Mouse (Mus musculus): ENCODE data around the gene Srek1. TPM values are rescaled to one million over a fixed set of nuclear protein-coding genes. Genes with fewer than 3 reads are reported as not detected.

The Srek1 gene
- polyA plus RNA-seq (2016; fragmentation: Nextera tagmentation; extraction: Ambion mirVana): 39.4 and 39.9 TPM in 2 replicates

DNA sequence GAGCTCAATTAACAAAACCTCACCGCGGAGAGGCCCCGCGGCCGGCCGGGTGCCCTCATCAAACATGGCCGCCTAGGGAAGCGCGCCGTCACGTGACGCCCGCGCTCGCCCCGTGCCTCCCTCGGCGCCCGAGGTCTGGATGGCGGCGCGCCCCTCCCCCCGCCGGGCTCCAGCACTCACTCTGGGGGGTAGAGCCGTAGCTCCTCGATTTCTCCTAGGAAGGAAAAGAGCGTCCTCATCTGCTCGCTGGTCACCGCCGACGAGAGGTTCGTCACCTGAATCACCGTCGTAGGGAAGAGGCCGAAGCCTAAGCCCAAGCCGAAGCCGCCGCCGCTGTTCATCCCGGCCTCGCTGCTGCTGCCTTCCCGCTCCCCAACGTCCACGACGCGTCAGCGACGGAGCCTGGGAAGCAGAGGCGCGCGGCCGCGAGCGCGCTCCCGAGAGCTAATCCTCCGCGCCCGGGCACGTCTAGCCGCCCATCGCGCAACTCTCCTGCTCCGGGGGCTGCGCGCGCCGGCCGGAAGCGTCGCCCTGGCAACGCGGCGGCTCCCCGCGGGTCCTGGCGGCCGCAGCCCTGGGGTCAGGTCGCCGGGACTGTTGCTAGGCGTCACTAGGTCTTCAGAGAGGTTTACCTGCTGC lies at the start of gene Srek1:
TSS of gene Srek1 (minus strand) at position 490 of the 639 bp plus-strand sequence.
- no peaks in the 10 kb centered on the region for H3K27me3 ChIP-seq (replicated peaks)
- WGBS (ENCODE audit: insufficient replicate concordance): under 1% methylated on average over 81 of the region's 81 CpGs

DNA sequence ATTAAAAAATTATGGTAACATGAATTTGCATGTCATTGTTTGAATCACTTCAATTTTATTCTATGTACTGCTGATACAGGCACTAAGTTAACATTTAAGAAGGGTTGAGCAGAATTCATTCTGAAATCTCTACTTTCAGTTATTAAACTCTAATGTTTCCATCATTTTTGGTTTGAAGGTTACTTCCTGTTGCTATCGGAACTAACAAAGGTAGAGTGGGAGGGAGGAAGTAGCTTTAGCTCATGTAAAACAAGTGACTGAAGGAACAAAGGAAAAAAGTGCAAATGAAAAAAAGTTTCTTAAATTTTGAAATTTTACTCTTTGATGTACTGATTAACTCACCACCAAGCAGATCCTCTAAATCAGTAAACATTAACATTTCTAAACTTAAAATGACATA lies 47.9 kb upstream of the Srek1 start:
- peaks cover 7% of the 10 kb centered on the region; the same call in 1 of the 2 replicates for H3K4me1 ChIP-seq
- H3K4me2 ChIP-seq: no peak overlapping the region
- H3K9me3 ChIP-seq (replicated peaks): no peaks in the 10 kb centered on the region
- ATAC-seq: no peak
- H3K27me3 ChIP-seq (replicated peaks): no peaks in the 10 kb centered on the region
- H3K36me3 ChIP-seq: peaks cover 25% of the 10 kb centered on the region
- 86% methylated on average over 1 of the region's 1 CpGs for WGBS (ENCODE audit: insufficient replicate concordance)
- no peak overlapping the region for H3K27ac ChIP-seq
- H3K9ac ChIP-seq: no peak overlapping the region
- no peak overlapping the region for H3K4me3 ChIP-seq

More for the DNA sequence above, at the start of gene Srek1:
- no peaks in the 10 kb centered on the region for H3K9me3 ChIP-seq (replicated peaks)
- H3K4me3 ChIP-seq: peak within 1 kb of the TSS; percentile 81
- peak; percentile 94 for ATAC-seq
- peaks cover 13% of the 10 kb centered on the region for H3K36me3 ChIP-seq
- peaks cover 39% of the 10 kb centered on the region for H3K4me1 ChIP-seq
- H3K27ac ChIP-seq: peak within 1 kb of the TSS; percentile 97
- H3K4me2 ChIP-seq: peak within 1 kb of the TSS; percentile 80
- peak within 1 kb of the TSS; percentile 89 for H3K9ac ChIP-seq

DNA sequence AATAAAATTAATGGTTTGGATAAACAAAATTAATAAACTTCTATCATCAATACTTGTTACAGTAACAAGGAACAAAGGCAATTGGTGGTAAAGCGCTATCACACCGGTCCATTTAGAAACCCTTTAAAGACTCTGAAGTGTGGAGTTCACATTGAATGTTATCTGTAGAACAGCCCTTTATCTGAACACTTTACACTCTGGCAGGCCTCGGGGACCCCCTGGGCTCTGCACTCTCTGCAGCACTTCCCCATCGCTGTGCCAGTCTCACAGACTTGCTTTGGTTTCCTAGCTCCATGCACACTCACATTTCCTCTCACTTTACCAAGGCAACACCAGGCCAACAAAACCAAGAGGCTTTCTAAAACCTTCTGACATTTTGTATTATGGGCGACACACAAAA lies 45.0 kb upstream of the Srek1 start:
- Histone ChIP-seq H3K4me3 (no peak overlapping the region), H3K4me1 (no peaks in the 10 kb centered on the region), H3K9me3 (replicated peaks) (no peaks in the 10 kb centered on the region), H3K9ac (no peak overlapping the region), H3K27ac (no peak overlapping the region), H3K36me3 (peaks cover 27% of the 10 kb centered on the region), H3K4me2 (no peak overlapping the region), H3K27me3 (replicated peaks) (no peaks in the 10 kb centered on the region)
- WGBS (ENCODE audit: insufficient replicate concordance): 51% methylated on average over 5 of the region's 5 CpGs
- ATAC-seq: no peak

DNA sequence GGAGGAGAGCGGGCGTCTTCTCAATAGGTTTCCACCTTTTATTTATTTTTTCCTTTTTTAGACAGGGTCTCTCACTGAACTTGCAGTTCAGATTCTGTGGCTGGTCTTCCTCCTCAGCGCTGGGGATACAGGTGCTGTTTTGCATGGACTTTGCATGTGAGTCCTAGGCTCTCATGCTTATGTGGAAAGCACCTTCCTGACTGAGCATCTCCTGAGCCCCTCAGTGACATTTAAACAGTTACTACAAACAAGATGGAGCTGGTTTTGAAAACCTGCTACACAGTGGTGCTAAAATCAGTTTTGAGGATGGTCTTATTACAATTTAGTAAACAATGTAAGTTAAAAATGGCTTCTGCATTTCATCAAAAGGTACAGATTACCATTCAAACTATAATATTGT lies 43.5 kb upstream of the Srek1 start:
- Histone ChIP-seq H3K9ac (no peak overlapping the region), H3K4me1 (no peaks in the 10 kb centered on the region), H3K27ac (no peak overlapping the region), H3K9me3 (replicated peaks) (no peaks in the 10 kb centered on the region), H3K27me3 (replicated peaks) (no peaks in the 10 kb centered on the region), H3K4me2 (no peak overlapping the region), H3K4me3 (no peak overlapping the region), H3K36me3 (peaks cover 27% of the 10 kb centered on the region)
- WGBS (ENCODE audit: insufficient replicate concordance): 83% methylated on average over 3 of the region's 3 CpGs
- ATAC-seq: no peak

DNA sequence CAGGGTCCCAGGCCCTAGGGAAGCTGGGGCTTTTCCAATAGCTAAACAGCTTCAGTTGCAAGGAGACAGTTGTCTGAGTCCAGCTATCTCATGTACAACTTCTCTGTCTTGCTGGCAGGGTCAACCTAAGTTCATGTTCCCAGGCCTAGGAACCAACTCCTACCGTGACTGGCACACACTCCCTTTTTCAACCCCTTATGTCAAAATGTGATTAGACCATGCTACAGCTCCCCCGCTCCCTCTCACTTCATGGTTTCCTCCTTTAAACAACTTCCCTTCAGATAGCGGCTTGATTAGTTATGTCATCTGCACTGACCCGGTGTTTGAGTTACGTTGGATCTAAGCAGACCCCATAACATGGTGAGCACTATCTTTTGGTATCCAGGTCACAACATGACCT lies 33.1 kb upstream of the Srek1 start:
- 40% methylated on average over 5 of the region's 5 CpGs for WGBS (ENCODE audit: insufficient replicate concordance)
- ATAC-seq: no peak
- Histone ChIP-seq H3K4me3 (no peak overlapping the region), H3K36me3 (no peaks in the 10 kb centered on the region), H3K27ac (no peak overlapping the region), H3K9me3 (replicated peaks) (no peaks in the 10 kb centered on the region), H3K9ac (no peak overlapping the region), H3K4me2 (no peak overlapping the region), H3K4me1 (peaks cover 6% of the 10 kb centered on the region; the same call in 1 of the 2 replicates), H3K27me3 (replicated peaks) (no peaks in the 10 kb centered on the region)

DNA sequence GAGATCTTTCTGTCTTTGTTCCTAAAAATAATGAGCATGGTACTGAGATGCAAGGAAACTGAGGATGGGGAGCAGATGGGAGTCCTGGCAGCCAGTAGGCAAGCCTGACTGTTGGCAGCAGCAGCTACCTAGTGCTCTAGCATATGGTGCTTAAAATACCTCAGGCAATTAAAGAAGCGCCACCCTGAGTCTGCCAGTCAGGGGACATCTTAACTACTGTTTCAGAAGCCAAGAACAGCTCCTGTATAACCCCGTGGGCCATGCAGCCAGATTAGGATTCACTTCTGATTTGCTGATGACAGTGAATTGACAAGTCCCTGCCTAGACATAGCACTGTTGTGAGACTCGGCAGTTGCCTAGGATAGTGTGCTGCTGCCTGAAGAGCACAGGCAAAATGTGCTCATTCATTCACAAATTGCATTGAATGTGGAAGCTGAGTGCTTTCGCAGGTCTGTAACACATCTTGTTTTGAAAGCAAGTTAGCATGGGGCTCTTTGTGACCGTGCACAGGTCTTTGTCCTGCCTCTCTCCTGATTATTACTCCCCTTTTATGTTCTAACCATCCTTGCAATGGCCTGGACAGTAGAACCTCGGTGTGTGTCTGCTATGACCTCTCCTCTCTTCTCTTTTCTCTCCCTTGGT lies 31.9 kb upstream of the Srek1 start:
- H3K9me3 ChIP-seq (replicated peaks): no peaks in the 10 kb centered on the region
- no peaks in the 10 kb centered on the region for H3K27me3 ChIP-seq (replicated peaks)
- no peaks in the 10 kb centered on the region for H3K36me3 ChIP-seq
- no peak overlapping the region for H3K4me2 ChIP-seq
- no peak overlapping the region for H3K9ac ChIP-seq
- no peak overlapping the region for H3K27ac ChIP-seq
- H3K4me1 ChIP-seq: peaks cover 6% of the 10 kb centered on the region; the same call in 1 of the 2 replicates
- no peak overlapping the region for H3K4me3 ChIP-seq
- no peak for ATAC-seq
- 63% methylated on average over 6 of the region's 6 CpGs for WGBS (ENCODE audit: insufficient replicate concordance)

DNA sequence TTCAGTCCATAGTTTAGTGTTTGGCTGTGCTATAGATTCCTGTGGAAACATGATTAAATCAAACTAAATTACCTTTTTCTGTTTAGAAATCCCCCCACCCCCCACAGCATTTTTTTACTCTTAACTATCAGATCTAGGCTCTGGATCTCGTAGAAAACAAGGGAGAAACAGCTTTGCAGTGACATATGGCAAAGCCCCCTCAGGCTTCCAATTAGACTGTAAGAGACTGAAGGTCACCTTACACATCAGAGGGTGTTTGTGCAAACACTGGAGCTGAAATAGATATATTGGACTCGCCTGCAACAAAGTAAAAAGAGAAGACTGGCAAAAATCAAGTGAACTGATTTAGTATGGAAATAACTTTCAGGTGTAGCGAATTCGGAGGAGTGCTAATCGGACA lies 29.3 kb upstream of the Srek1 start:
- 62% methylated on average over 5 of the region's 5 CpGs for WGBS (ENCODE audit: insufficient replicate concordance)
- H3K9me3 ChIP-seq (replicated peaks): no peaks in the 10 kb centered on the region
- ATAC-seq: no peak
- no peak overlapping the region for H3K9ac ChIP-seq
- H3K4me1 ChIP-seq: peaks cover 6% of the 10 kb centered on the region; the same call in 1 of the 2 replicates
- H3K27ac ChIP-seq: no peak overlapping the region
- no peaks in the 10 kb centered on the region for H3K36me3 ChIP-seq
- no peak overlapping the region for H3K4me3 ChIP-seq
- no peaks in the 10 kb centered on the region for H3K27me3 ChIP-seq (replicated peaks)
- H3K4me2 ChIP-seq: no peak overlapping the region

DNA sequence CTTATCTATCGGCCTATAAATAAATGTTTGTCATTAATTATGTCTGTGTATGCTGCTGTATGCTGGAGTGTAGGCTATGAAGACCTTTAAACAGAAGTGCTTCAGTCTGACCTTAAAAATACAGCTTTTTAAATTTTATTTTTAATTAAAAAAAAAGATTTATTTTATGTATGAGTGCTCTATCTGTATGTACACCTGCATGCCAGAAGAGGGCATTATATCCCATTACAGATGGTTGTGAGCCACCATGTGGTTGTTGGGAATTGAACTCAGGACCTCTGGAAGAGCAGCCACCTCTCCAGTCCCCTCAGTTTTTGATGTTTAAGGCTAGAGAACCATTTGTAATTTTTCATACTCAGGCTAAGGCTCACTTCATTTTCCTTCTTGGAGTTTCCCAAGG lies 26.6 kb upstream of the Srek1 start:
- ATAC-seq: no peak
- Histone ChIP-seq H3K4me2 (no peak overlapping the region), H3K4me3 (no peak overlapping the region), H3K27ac (no peak overlapping the region), H3K9me3 (replicated peaks) (no peaks in the 10 kb centered on the region), H3K9ac (no peak overlapping the region), H3K27me3 (replicated peaks) (no peaks in the 10 kb centered on the region), H3K4me1 (no peaks in the 10 kb centered on the region), H3K36me3 (no peaks in the 10 kb centered on the region)
- 83% methylated on average over 1 of the region's 1 CpGs for WGBS (ENCODE audit: insufficient replicate concordance)

DNA sequence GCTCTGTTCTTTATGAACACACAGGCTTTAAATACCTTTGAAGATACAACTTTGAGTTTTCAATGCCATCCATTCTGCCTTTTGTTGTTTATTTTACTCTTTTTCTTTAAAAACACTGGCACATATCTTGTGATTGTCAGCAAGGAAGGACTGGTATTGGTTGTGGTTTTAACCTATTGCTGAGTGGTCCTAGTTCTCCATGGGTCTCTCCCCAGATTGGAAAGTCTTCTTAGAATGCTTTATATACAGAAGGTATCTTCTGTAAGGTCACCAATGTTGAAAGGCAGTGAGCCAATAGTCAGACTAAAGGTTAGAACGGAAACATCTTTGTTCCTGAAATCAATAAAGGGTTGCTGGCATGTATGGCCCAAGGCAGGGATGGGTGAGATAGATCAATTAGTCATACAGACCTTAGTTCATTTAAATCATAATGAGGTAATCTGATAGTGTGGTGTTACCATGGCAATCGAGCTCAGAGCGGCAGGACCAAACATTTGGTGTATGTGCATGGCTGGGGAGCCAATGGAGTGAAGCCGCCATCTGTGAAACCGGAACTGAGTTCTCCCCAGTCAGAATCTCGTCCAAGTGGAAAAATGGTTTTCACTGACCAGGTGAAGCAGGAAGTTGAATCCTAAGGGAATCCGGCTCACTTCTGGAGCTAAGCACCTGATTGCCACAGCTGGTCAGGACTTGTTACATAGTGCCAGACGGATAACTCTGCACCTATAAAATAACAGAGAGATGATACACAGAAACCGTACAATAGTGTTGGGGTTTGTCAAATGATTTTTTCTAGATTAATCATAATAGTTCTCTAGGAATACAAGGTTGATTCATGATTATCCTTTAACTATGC lies 20.5 kb upstream of the Srek1 start:
- no peaks in the 10 kb centered on the region for H3K27me3 ChIP-seq (replicated peaks)
- H3K9me3 ChIP-seq (replicated peaks): no peaks in the 10 kb centered on the region
- no peak overlapping the region for H3K9ac ChIP-seq
- H3K4me1 ChIP-seq: no peaks in the 10 kb centered on the region
- ATAC-seq: no peak
- H3K4me2 ChIP-seq: no peak overlapping the region
- 81% methylated on average over 9 of the region's 9 CpGs for WGBS (ENCODE audit: insufficient replicate concordance)
- no peak overlapping the region for H3K27ac ChIP-seq
- no peaks in the 10 kb centered on the region for H3K36me3 ChIP-seq
- H3K4me3 ChIP-seq: no peak overlapping the region

DNA sequence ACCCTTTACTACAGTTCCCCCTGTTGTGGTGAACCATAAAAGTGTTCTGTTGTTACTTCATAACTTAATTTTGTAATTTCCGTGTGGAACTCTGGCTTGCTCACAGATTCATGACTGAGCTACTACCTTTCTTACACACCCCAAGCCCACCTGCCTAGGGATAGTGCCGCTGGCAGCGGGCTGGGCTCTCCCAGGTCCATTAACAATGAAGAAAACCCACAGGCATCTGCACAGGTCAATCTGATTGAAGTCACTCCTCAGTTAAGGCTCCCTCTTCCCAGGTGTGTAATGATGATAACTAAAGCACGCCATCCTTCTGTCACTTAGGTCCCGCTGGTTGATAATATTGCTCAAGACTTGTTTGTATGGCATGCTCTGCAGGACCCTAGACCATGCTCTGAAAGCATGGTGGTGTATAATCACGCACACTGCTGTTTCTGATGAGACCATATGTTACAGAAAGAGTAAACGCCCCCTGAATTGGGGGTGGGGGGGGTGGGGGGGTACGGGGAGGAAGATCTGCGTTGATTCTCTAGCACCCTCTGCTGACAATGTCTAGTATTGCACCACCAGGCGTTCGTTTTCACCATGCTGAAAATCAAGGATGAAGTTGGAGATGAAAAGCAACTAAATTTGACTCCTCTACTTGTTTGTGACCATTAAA lies 5.6 kb upstream of the Srek1 start:
- ATAC-seq: peak; percentile 46; the same call in 1 of the 2 replicates
- no peaks in the 10 kb centered on the region for H3K36me3 ChIP-seq
- H3K27me3 ChIP-seq (replicated peaks): no peaks in the 10 kb centered on the region
- no peak overlapping the region for H3K4me3 ChIP-seq
- H3K4me2 ChIP-seq: no peak overlapping the region; the same call in 1 of the 2 replicates
- peaks cover 2% of the 10 kb centered on the region for H3K4me1 ChIP-seq
- H3K9ac ChIP-seq: no peak overlapping the region
- H3K27ac ChIP-seq: no peak overlapping the region
- 30% methylated on average over 11 of the region's 11 CpGs for WGBS (ENCODE audit: insufficient replicate concordance)
- no peaks in the 10 kb centered on the region for H3K9me3 ChIP-seq (replicated peaks)

DNA sequence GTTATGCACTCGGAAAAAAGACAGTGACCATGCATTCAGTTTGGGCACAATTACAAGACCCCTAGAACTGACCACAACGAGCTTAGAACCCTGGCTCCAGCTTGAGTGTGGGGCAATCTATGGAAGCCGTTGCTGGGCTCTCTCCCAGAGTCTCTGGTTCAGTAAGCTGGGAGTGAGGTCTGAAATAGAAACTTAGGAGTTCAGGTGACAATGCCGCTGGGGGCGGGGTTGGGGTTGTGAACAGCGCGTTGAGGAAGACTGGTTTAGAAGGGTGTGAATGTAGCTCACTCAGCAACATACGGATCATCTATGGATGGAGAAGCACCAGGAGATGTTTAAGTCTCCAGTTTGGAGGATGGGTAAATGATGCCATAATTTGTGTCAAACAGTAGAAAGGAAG lies 2.7 kb upstream of the Srek1 start:
- H3K27me3 ChIP-seq (replicated peaks): no peaks in the 10 kb centered on the region
- no peaks in the 10 kb centered on the region for H3K36me3 ChIP-seq
- H3K4me3 ChIP-seq: no peak overlapping the region
- no peak overlapping the region for H3K9ac ChIP-seq
- WGBS (ENCODE audit: insufficient replicate concordance): 55% methylated on average over 8 of the region's 8 CpGs
- no peak overlapping the region for H3K27ac ChIP-seq
- no peak for ATAC-seq
- no peaks in the 10 kb centered on the region for H3K9me3 ChIP-seq (replicated peaks)
- H3K4me2 ChIP-seq: no peak overlapping the region
- H3K4me1 ChIP-seq: peaks cover 16% of the 10 kb centered on the region

Data from liver, embryonic 12.5 days (tissue).